Mouse (Mus musculus) CH12.LX (cell line): ENCODE data around the gene Saal1. TPM values are rescaled to one million over a fixed set of nuclear protein-coding genes. Genes with fewer than 3 reads are reported as not detected.
A peak's percentile ranks its signal among the peaks of the same experiment; 100 is the strongest.

Experiments
- DNase-seq: peaks from one replicate; pipeline ENCODE4 v3.0.0-alpha.2; 2013; ENCODE audit errors: extremely low read depth
- H3K27ac ChIP-seq: 2 replicates; pipeline ENCODE4 v1.5.1; 2012; ENCODE audit warnings: low read depth, mild to moderate bottlenecking, control low read depth, moderate library complexity; ENCODE audit not compliant: insufficient read depth
- H3K27me3 ChIP-seq: replicated peaks from 2 replicates; pipeline ENCODE3; 2012; ENCODE audit warnings: inconsistent platforms
- H3K36me3 ChIP-seq, 2 experiments: replicated peaks in 1 of 2; 2 replicates each; pipeline versions ENCODE3 to v1.6.1; 2012; ENCODE audit warnings: inconsistent platforms in 1 of 2, low read length in 1 of 2, mild to moderate bottlenecking in 1 of 2, mixed read lengths in 1 of 2, moderate library complexity in 1 of 2; ENCODE audit not compliant: control insufficient read depth in 1 of 2, insufficient read depth in 1 of 2
- H3K4me1 ChIP-seq, 2 experiments: 2 replicates each; pipeline ENCODE4 v1.6.1; 2012; ENCODE audit warnings: inconsistent platforms in 1 of 2, moderate library complexity in 1 of 2; ENCODE audit not compliant: insufficient read depth in 2 of 2, control insufficient read depth in 1 of 2
- H3K4me2 ChIP-seq: 2 replicates; pipeline ENCODE4 v1.6.1; 2012; ENCODE audit warnings: low read depth, mild to moderate bottlenecking, control low read depth; ENCODE audit not compliant: poor library complexity, insufficient read depth, severe bottlenecking
- H3K4me3 ChIP-seq, 3 experiments: fragments of 150-350 bp in 1 of 3; sonication (generic) in 1 of 3; replicated peaks in 1 of 3; 2 replicates each; pipeline versions ENCODE3 to v1.5.1; 2011 to 2012; ENCODE audit warnings: low read depth in 2 of 3, low read length in 2 of 3, mild to moderate bottlenecking in 2 of 3, moderate library complexity in 2 of 3, control low read depth in 1 of 3, improper control_type of control experiment in 1 of 3, inconsistent platforms in 1 of 3, mixed read lengths in 1 of 3; ENCODE audit not compliant: poor library complexity in 1 of 3
- H3K79me2 ChIP-seq: replicated peaks from 2 replicates; pipeline ENCODE4 v1.6.1; 2012; ENCODE audit warnings: mild to moderate bottlenecking, moderate library complexity; ENCODE audit not compliant: control insufficient read depth, poor library complexity, insufficient read depth, severe bottlenecking; ENCODE audit errors: extremely low read depth
- H3K9ac ChIP-seq: 2 replicates; pipeline ENCODE4 v1.6.1; 2012; ENCODE audit warnings: low read depth, mild to moderate bottlenecking, control low read depth, moderate library complexity; ENCODE audit not compliant: insufficient read depth
- H3K9me3 ChIP-seq: replicated peaks from 2 replicates; pipeline ENCODE3; 2012; ENCODE audit warnings: low read length, inconsistent platforms, mixed read lengths
- BHLHE40 ChIP-seq: IDR thresholded peaks from 2 replicates; pipeline ENCODE4 v1.6.1; 2011; ENCODE audit warnings: mild to moderate bottlenecking, low read depth, low read length, improper control_type of control experiment
- CHD1 ChIP-seq: IDR thresholded peaks from 2 replicates; pipeline ENCODE4 v1.6.1; 2012; ENCODE audit warnings: low read depth, low read length, improper control_type of control experiment, inconsistent platforms
- CHD2 ChIP-seq: IDR thresholded peaks from 2 replicates; pipeline ENCODE4 v1.6.1; 2011; ENCODE audit warnings: low read length, improper control_type of control experiment
- CTCF ChIP-seq, 2 experiments: IDR thresholded peaks in 1 of 2; conservative IDR thresholded peaks in 1 of 2; 2 replicates each; pipeline ENCODE4 v1.5.1; 2011 to 2012; ENCODE audit warnings: low read depth in 2 of 2, low read length in 2 of 2, improper control_type of control experiment in 1 of 2, inconsistent platforms in 1 of 2, mild to moderate bottlenecking in 1 of 2, moderate library complexity in 1 of 2
- E2F4 ChIP-seq: IDR thresholded peaks from 2 replicates; pipeline ENCODE4 v1.6.1; 2011; ENCODE audit warnings: low read depth, low read length, improper control_type of control experiment; ENCODE audit not compliant: insufficient replicate concordance
- ELF1 ChIP-seq: IDR thresholded peaks from 2 replicates; pipeline ENCODE4 v1.6.1; 2014; ENCODE audit warnings: low read depth, mild to moderate bottlenecking, inconsistent platforms, low read length, improper control_type of control experiment
- EP300 ChIP-seq: IDR thresholded peaks from 2 replicates; pipeline ENCODE4 v1.6.1; 2011; ENCODE audit warnings: low read length, improper control_type of control experiment
- ETS1 ChIP-seq: conservative IDR thresholded peaks from 2 replicates; pipeline ENCODE4 v1.6.1; 2012; ENCODE audit warnings: low read depth, mild to moderate bottlenecking, inconsistent platforms, low read length, improper control_type of control experiment, moderate library complexity
- GABPA ChIP-seq: IDR thresholded peaks from 2 replicates; pipeline ENCODE4 v1.6.1; 2012; ENCODE audit warnings: low read depth, low read length, improper control_type of control experiment, inconsistent platforms; ENCODE audit not compliant: insufficient replicate concordance
- HCFC1 ChIP-seq: IDR thresholded peaks from 2 replicates; pipeline ENCODE4 v1.6.1; 2012; ENCODE audit warnings: low read depth, mild to moderate bottlenecking, inconsistent platforms, low read length, improper control_type of control experiment
- IRF4 ChIP-seq: IDR thresholded peaks from 2 replicates; pipeline ENCODE4 v1.6.1; 2014; ENCODE audit warnings: low read depth, mild to moderate bottlenecking, inconsistent platforms, low read length, improper control_type of control experiment
- JUN ChIP-seq: IDR thresholded peaks from 2 replicates; pipeline ENCODE4 v1.6.1; 2011; ENCODE audit warnings: low read depth, mild to moderate bottlenecking, low read length, improper control_type of control experiment, moderate library complexity; ENCODE audit not compliant: insufficient read depth
- JUND ChIP-seq: conservative IDR thresholded peaks from 2 replicates; pipeline ENCODE4 v1.6.1; 2011; ENCODE audit warnings: low read depth, low read length, improper control_type of control experiment
- KAT2A ChIP-seq: IDR thresholded peaks from 2 replicates; pipeline ENCODE4 v1.6.1; 2012; ENCODE audit warnings: low read length, improper control_type of control experiment, inconsistent platforms; ENCODE audit not compliant: insufficient replicate concordance
- MAFK ChIP-seq: IDR thresholded peaks from 2 replicates; pipeline ENCODE4 v1.6.1; 2011; ENCODE audit warnings: low read length, improper control_type of control experiment; ENCODE audit not compliant: insufficient replicate concordance
- MAX ChIP-seq: IDR thresholded peaks from 2 replicates; pipeline ENCODE4 v1.6.1; 2011; ENCODE audit warnings: low read length, improper control_type of control experiment
- MAZ ChIP-seq: IDR thresholded peaks from 2 replicates; pipeline ENCODE4 v1.6.1; 2012; ENCODE audit warnings: low read depth, mild to moderate bottlenecking, inconsistent platforms, low read length, improper control_type of control experiment, moderate library complexity
- MEF2A ChIP-seq: IDR thresholded peaks from 2 replicates; pipeline ENCODE4 v1.6.1; 2014; ENCODE audit warnings: low read depth, mild to moderate bottlenecking, inconsistent platforms, low read length, improper control_type of control experiment, borderline replicate concordance
- MXI1 ChIP-seq: IDR thresholded peaks from 2 replicates; pipeline ENCODE4 v1.6.1; 2011; ENCODE audit warnings: mild to moderate bottlenecking, low read depth, low read length, improper control_type of control experiment
- MYC ChIP-seq: IDR thresholded peaks from 2 replicates; pipeline ENCODE4 v1.6.1; 2011; ENCODE audit warnings: low read depth, mild to moderate bottlenecking, improper control_type of control experiment, low read length
- NELFE ChIP-seq: IDR thresholded peaks from 2 replicates; pipeline ENCODE4 v1.6.1; 2011; ENCODE audit warnings: low read depth, low read length, improper control_type of control experiment
- NRF1 ChIP-seq: IDR thresholded peaks from 2 replicates; pipeline ENCODE4 v1.6.1; 2014; ENCODE audit warnings: low read depth, mild to moderate bottlenecking, inconsistent platforms, low read length, improper control_type of control experiment, moderate library complexity
- PAX5 ChIP-seq: IDR thresholded peaks from 2 replicates; pipeline ENCODE4 v1.6.1; 2012; ENCODE audit warnings: low read length, inconsistent platforms, mixed read lengths
- POLR2A ChIP-seq: IDR thresholded peaks from 2 replicates; pipeline ENCODE4 v1.6.1; 2011; ENCODE audit warnings: low read depth, mild to moderate bottlenecking, improper control_type of control experiment, low read length
- POLR2AphosphoS2 ChIP-seq: IDR thresholded peaks from 2 replicates; pipeline ENCODE4 v1.6.1; 2011; ENCODE audit warnings: low read depth, low read length, improper control_type of control experiment
- RAD21 ChIP-seq: IDR thresholded peaks from 2 replicates; pipeline ENCODE4 v1.6.1; 2011; ENCODE audit warnings: low read depth, mild to moderate bottlenecking, low read length, improper control_type of control experiment, moderate library complexity
- RCOR1 ChIP-seq: conservative IDR thresholded peaks from 2 replicates; pipeline ENCODE4 v1.6.1; 2012; ENCODE audit warnings: low read depth, mild to moderate bottlenecking, inconsistent platforms, low read length, improper control_type of control experiment
- SIN3A ChIP-seq: IDR thresholded peaks from 2 replicates; pipeline ENCODE4 v1.6.1; 2012; ENCODE audit warnings: low read length, improper control_type of control experiment, inconsistent platforms
- SMC3 ChIP-seq: IDR thresholded peaks from 2 replicates; pipeline ENCODE4 v1.6.1; 2011; ENCODE audit warnings: low read depth, low read length, improper control_type of control experiment
- TBP ChIP-seq: conservative IDR thresholded peaks from 2 replicates; pipeline ENCODE4 v1.6.1; 2011; ENCODE audit warnings: low read depth, low read length, improper control_type of control experiment
- TCF12 ChIP-seq: IDR thresholded peaks from 2 replicates; pipeline ENCODE4 v1.6.1; 2014; ENCODE audit warnings: low read depth, mild to moderate bottlenecking, inconsistent platforms, low read length, improper control_type of control experiment
- UBTF ChIP-seq: IDR thresholded peaks from 2 replicates; pipeline ENCODE4 v1.6.1; 2012; ENCODE audit warnings: low read depth, mild to moderate bottlenecking, inconsistent platforms, low read length, improper control_type of control experiment, moderate library complexity
- USF1 ChIP-seq: IDR thresholded peaks from 2 replicates; pipeline ENCODE4 v1.6.1; 2014; ENCODE audit warnings: low read depth, mild to moderate bottlenecking, inconsistent platforms, low read length, improper control_type of control experiment
- USF2 ChIP-seq: conservative IDR thresholded peaks from 2 replicates; pipeline ENCODE4 v1.6.1; 2011; ENCODE audit warnings: low read depth, low read length, improper control_type of control experiment
- ZC3H11A ChIP-seq: IDR thresholded peaks from 2 replicates; pipeline ENCODE4 v1.6.1; 2012; ENCODE audit warnings: low read depth, mild to moderate bottlenecking, inconsistent platforms, low read length, improper control_type of control experiment
- ZKSCAN1 ChIP-seq: IDR thresholded peaks from 2 replicates; pipeline ENCODE4 v1.6.1; 2012; ENCODE audit warnings: low read depth, inconsistent platforms, low read length, improper control_type of control experiment, borderline replicate concordance
- ZMIZ1 ChIP-seq: IDR thresholded peaks from 2 replicates; pipeline ENCODE4 v1.6.1; 2012; ENCODE audit warnings: low read depth, mild to moderate bottlenecking, inconsistent platforms, low read length, improper control_type of control experiment
- ZNF384 ChIP-seq: IDR thresholded peaks from 2 replicates; pipeline ENCODE4 v1.6.1; 2012; ENCODE audit warnings: low read depth, low read length, improper control_type of control experiment, inconsistent platforms
- dilution Hi-C: fragments of 300-500 bp; cut with MboI; formaldehyde crosslinking; loops from 2 replicates; pipeline ENCODE4 v1.14.3; 2020; ENCODE audit warnings: low sequenced_read_pairs; ENCODE audit not compliant: extremely low pct_unique_long_range_greater_than_20kb, extremely low pct_ligation_motif_present
- in situ Hi-C: fragments of 300-500 bp; cut with MboI; formaldehyde crosslinking; loops from 3 replicates; pipeline ENCODE4 v1.14.3; 2019; ENCODE audit warnings: low sequenced_read_pairs, low pct_ligation_motif_present, low pct_unique_long_range_greater_than_20kb, mixed read lengths
- polyA plus RNA-seq: library from polyadenylated mRNA; unstranded; fragments of >175 nt; gene quantifications from 2 replicates; pipeline ENCODE4 v1.2.1, GENCODE M21; 2012; ENCODE audit warnings: low read depth; ENCODE audit not compliant: insufficient read length
- total RNA-seq, 2 experiments: library from RNA; depleted of rRNA; stranded (reverse); fragments of 300-350 nt in 1 of 2; fragments of >200 nt in 1 of 2; gene quantifications; 2 replicates each; pipeline ENCODE4 v1.2.3; 2012 to 2014

The Saal1 gene
- total and polyA plus RNA-seq, 3 experiments = 15.2 to 24.5 (median 16.6) TPM

DNA sequence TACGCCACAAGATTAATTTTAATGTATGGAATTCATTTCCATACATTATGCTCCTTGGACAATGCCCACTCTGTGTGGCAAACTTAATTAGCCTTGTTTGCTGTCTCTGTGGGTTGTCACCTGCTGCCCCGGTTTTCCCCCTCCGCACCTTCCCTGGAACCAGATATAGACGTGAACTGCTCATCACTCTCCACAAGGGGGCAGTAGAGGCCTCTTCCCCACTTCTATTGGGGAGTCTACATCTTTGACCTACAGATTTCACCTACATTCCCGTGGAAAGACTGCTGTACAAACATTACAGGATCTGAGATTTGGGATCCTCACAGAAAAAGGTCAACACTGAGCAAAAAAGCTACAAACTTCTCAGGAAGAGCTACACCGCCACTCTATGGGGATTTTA lies 4.0 kb upstream of the Saal1 start:
- H3K4me1 ChIP-seq = peaks cover 3 to 24% of the 10 kb centered on the region in 2 experiments; a peak in 3 of 4 replicates
- TF ChIP-seq USF2 (no peak), PAX5 (no peak), CHD2 (no peak), SMC3 (peak; percentile 88), UBTF (no peak), POLR2AphosphoS2 (no peak), EP300 (no peak), MXI1 (no peak), KAT2A (no peak), CHD1 (no peak), NELFE (no peak), BHLHE40 (peak; percentile 32; the same call in 1 of the 2 replicates), JUN (no peak), JUND (no peak), ZC3H11A (peak; percentile 67), ETS1 (no peak), ZNF384 (peak; percentile 70; the same call in 1 of the 2 replicates), USF1 (no peak), MAFK (no peak), IRF4 (0 out of 2 replicates have a peak, but pooled peaks have one; percentile 42), RAD21 (peak; percentile 80), POLR2A (no peak), ELF1 (no peak), TBP (no peak), HCFC1 (no peak), E2F4 (no peak), CTCF (conservative IDR thresholded peaks at IDR 0.05 in 1 of 2, IDR thresholded peaks at IDR 0.05 in 1 of 2; ENCODE audit: low read depth in 2 of 2, low read length in 2 of 2) (peak; percentile 58 to 85), TCF12 (no peak), SIN3A (0 out of 2 replicates have a peak, but pooled peaks have one; percentile 25), ZMIZ1 (no peak), GABPA (no peak), MAX (no peak), MAZ (no peak), MYC (no peak), ZKSCAN1 (no peak), NRF1 (no peak), MEF2A (no peak; the same call in 1 of the 2 replicates), RCOR1 (no peak)
- 0 out of 2 replicates have a peak, but pooled peaks cover 2% of the 10 kb centered on the region for H3K79me2 ChIP-seq
- dilution Hi-C loops (no loop called here), in situ Hi-C loops (loop anchor here (5.0 kb wide), 1 partner anchor 53 kb away; no protein-coding TSS in a partner anchor)
- peak overlapping the region; percentile 66 for H3K4me2 ChIP-seq
- no peak overlapping the region for H3K27ac ChIP-seq
- no peaks in the 10 kb centered on the region for H3K9me3 ChIP-seq
- no peak overlapping the region for H3K4me3 ChIP-seq
- H3K27me3 ChIP-seq = no peaks in the 10 kb centered on the region
- H3K9ac ChIP-seq = no peak overlapping the region
- H3K36me3 ChIP-seq = no peaks in the 10 kb centered on the region
- DNase-seq = peak; percentile 80
